Comparison of ENCODE assay signal across 12 mouse cellular contexts in genomic region chr7:56348528-56348927, GRCm38 (mm10).
DNase-seq lines count a peak whose midpoint lies in the region; ATAC-seq lines count a peak whose summit lies in the region.
"Had no signal": no experiment of that assay in that cellular context is flagged by ENCODE, and none has a peak within 500 bp of the region (broad histone marks: within the 10 kb centered on the region; RNA-seq: fewer than 3 reads in every experiment).

No protein-coding gene starts in this region.

- no peak overlapping the region for H3K4me2 ChIP-seq in forebrain, embryonic 16.5 days (ENCODE audit: low read length)
- no peak overlapping the region for H3K4me2 ChIP-seq in forebrain, embryonic 12.5 days
- H3K4me2 ChIP-seq: hindbrain, embryonic 13.5 days; midbrain, embryonic 12.5 days had no signal

- no peaks in the 10 kb centered on the region for H3K4me1 ChIP-seq in forebrain, embryonic 16.5 days (replicated peaks; ENCODE audit: control insufficient read depth, insufficient read depth, low read length)
- H3K4me1 ChIP-seq in forebrain, embryonic 12.5 days, result no peaks in the 10 kb centered on the region
- H3K4me1 ChIP-seq: hindbrain, embryonic 13.5 days; midbrain, embryonic 12.5 days had no signal

- H3K9ac ChIP-seq in forebrain, embryonic 16.5 days (replicated peaks; ENCODE audit: low read depth, low read length), result no peak overlapping the region
- no peak overlapping the region for H3K9ac ChIP-seq in forebrain, embryonic 12.5 days
- H3K9ac ChIP-seq: hindbrain, embryonic 13.5 days; midbrain, embryonic 12.5 days had no signal

- H3K4me3 ChIP-seq in forebrain, embryonic 16.5 days (replicated peaks; ENCODE audit: low read length), result no peak overlapping the region
- H3K4me3 ChIP-seq in forebrain, embryonic 12.5 days (replicated peaks), result no peak overlapping the region
- H3K4me3 ChIP-seq: hindbrain, embryonic 13.5 days; midbrain, embryonic 12.5 days had no signal

- 0 out of 2 replicates have a peak, but pooled peaks have one; percentile 31 for ATAC-seq in forebrain, embryonic 16.5 days
- no peak for ATAC-seq in forebrain, embryonic 12.5 days (ENCODE audit: low FRiP score)

- WGBS in forebrain, embryonic 16.5 days, result 52% methylated on average over 3 of the region's 3 CpGs
- WGBS in forebrain, embryonic 12.5 days, result 54% methylated on average over 3 of the region's 3 CpGs

- H3K27me3 ChIP-seq in forebrain, embryonic 16.5 days (replicated peaks; ENCODE audit: control insufficient read depth, insufficient read depth, low read length), result no peaks in the 10 kb centered on the region
- no peaks in the 10 kb centered on the region for H3K27me3 ChIP-seq in forebrain, embryonic 12.5 days
- H3K27me3 ChIP-seq: hindbrain, embryonic 13.5 days; midbrain, embryonic 12.5 days had no signal

- no peak overlapping the region for H3K27ac ChIP-seq in forebrain, embryonic 16.5 days (ENCODE audit: low read length)
- H3K27ac ChIP-seq in forebrain, embryonic 12.5 days, result no peak overlapping the region
- H3K27ac ChIP-seq: hindbrain, embryonic 13.5 days; midbrain, embryonic 12.5 days had no signal

- H3K36me3 ChIP-seq in forebrain, embryonic 16.5 days (ENCODE audit: control insufficient read depth, insufficient read depth), result no peaks in the 10 kb centered on the region
- no peaks in the 10 kb centered on the region for H3K36me3 ChIP-seq in forebrain, embryonic 12.5 days (replicated peaks)
- H3K36me3 ChIP-seq: hindbrain, embryonic 13.5 days; midbrain, embryonic 12.5 days had no signal

- DNase-seq in layer of hippocampus, postnatal 10 days (ENCODE audit: low spot score in 2 of 2), result peak; percentile 23 to 37
- no peak for DNase-seq in layer of hippocampus, adult 9-11 months
- DNase-seq in urinary bladder, postnatal 14 days (ENCODE audit: low spot score), result peak; percentile 16
- DNase-seq in urinary bladder, postnatal 25 days (ENCODE audit: low spot score), result no peak
- no peak for DNase-seq in spleen, adult 18-20 months
- no peak for DNase-seq in natural killer cell, adult 2 months (ENCODE audit: low spot score in 2 of 2)
- DNase-seq: liver; thymus, postnatal 14 days had no signal

- H3K9me3 ChIP-seq in forebrain, embryonic 16.5 days (ENCODE audit: control insufficient read depth, low read length), result no peaks in the 10 kb centered on the region
- no peaks in the 10 kb centered on the region for H3K9me3 ChIP-seq in forebrain, embryonic 12.5 days
- H3K9me3 ChIP-seq: hindbrain, embryonic 13.5 days; midbrain, embryonic 12.5 days had no signal

Comparison
In these comparisons a context has a peak if more than half of its experiments do, and no peak if none do; other contexts are left out.
1. DNase-seq: peak in layer of hippocampus, postnatal 10 days (2 of 2) and urinary bladder, postnatal 14 days (single experiment); none in layer of hippocampus, adult 9-11 months (single experiment), urinary bladder, postnatal 25 days (single experiment), spleen, adult 18-20 months (0 of 2) and natural killer cell, adult 2 months (0 of 2).